Mouse (Mus musculus) forebrain, embryonic 16.5 days (tissue): ENCODE results near the gene Mapkapk2. TPM values are rescaled to one million over a fixed set of nuclear protein-coding genes. Genes with fewer than 3 reads are reported as not detected.
A peak's percentile ranks its signal among the peaks of the same experiment; 100 is the strongest.

Source experiments
- ATAC-seq: fragments of 200-750 bp; cut with Nextera tagmentation; 2 replicates; pipeline ENCODE4 v1.8.0; 2017; ENCODE audit warnings: mild to moderate bottlenecking, moderate library complexity
- H3K27ac ChIP-seq: fragments of 300-500 bp; sonication (generic); 2 replicates; pipeline ENCODE4 v1.5.1; 2014; ENCODE audit warnings: low read length, control low read depth
- H3K27me3 ChIP-seq: fragments of 300-500 bp; sonication (generic); replicated peaks from 2 replicates; pipeline ENCODE4 v1.6.1; 2014; ENCODE audit warnings: low read length; ENCODE audit not compliant: control insufficient read depth, insufficient read depth
- H3K36me3 ChIP-seq: fragments of 300-500 bp; sonication (generic); 2 replicates; pipeline ENCODE4 v1.6.1; 2014; ENCODE audit not compliant: control insufficient read depth, insufficient read depth
- H3K4me1 ChIP-seq: fragments of 300-500 bp; sonication (generic); replicated peaks from 2 replicates; pipeline ENCODE4 v1.6.1; 2014; ENCODE audit warnings: low read length; ENCODE audit not compliant: control insufficient read depth, insufficient read depth
- H3K4me2 ChIP-seq: fragments of 300-500 bp; sonication (generic); 2 replicates; pipeline ENCODE4 v1.6.1; 2014; ENCODE audit warnings: mild to moderate bottlenecking, low read length, control low read depth
- H3K4me3 ChIP-seq: fragments of 300-500 bp; sonication (generic); replicated peaks from 2 replicates; pipeline ENCODE4 v1.5.1; 2014; ENCODE audit warnings: mild to moderate bottlenecking, low read length, control low read depth
- H3K9ac ChIP-seq: fragments of 300-500 bp; sonication (generic); replicated peaks from 2 replicates; pipeline ENCODE4 v1.6.1; 2014; ENCODE audit warnings: low read depth, low read length, control low read depth
- H3K9me3 ChIP-seq: fragments of 300-500 bp; sonication (generic); 2 replicates; pipeline ENCODE4 v1.6.1; 2016; ENCODE audit warnings: low read length; ENCODE audit not compliant: control insufficient read depth
- WGBS: fragments of 180-500 bp; shearing (Covaris S2); extraction: QIAGEN DNeasy Blood & Tissue Kit; methylation state at CpG from one replicate; pipeline ENCODE4 v1.1.7; 2014; 5-methylcytosine and 5-hydroxymethylcytosine counted together
- polyA plus RNA-seq: library from polyadenylated mRNA; unstranded; fragments of >200 nt; fragmentation: Nextera tagmentation; extraction: Ambion mirVana; gene quantifications from 2 replicates; pipeline ENCODE4 v1.2.1, GENCODE M21; 2015

Gene Mapkapk2
- polyA plus RNA-seq, 1 experiment from 2014 or later: 19.9 TPM

DNA sequence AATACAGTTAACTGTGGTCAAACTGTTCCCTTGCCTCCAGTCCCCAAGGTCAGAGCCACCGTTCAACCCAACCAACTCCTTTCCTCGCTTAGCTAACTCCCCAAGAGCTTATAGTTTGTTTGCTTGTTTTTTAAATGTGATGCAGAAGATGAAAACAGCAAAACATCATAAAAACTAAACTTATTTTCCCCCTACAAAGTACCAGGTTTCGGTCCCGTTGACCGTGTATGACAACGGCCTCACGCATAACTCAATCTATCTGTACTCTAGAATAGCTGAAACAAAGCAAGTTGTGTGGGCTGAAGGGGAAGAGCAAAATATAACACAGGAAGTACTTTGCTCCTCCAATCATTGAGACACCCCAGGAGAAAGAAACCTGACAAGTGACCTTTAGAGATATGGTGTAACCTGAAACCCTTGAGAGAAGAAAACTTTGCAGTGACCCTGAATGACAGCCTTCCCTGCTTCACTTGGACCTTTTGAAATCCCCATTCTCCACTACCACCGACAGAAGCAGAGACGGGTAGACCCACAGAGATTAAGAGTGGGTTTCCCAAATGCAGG lies 1.4 kb downstream of the Mapkapk2 start:
- Histone ChIP-seq H3K9me3 (no peaks in the 10 kb centered on the region), H3K9ac (peak overlapping the region; percentile 89), H3K4me3 (peak overlapping the region; percentile 86), H3K27ac (peak overlapping the region; percentile 78; the same call in 1 of the 2 replicates), H3K4me2 (peak overlapping the region; percentile 53), H3K4me1 (peaks cover 30% of the 10 kb centered on the region), H3K27me3 (no peaks in the 10 kb centered on the region), H3K36me3 (no peaks in the 10 kb centered on the region)
- ATAC-seq: no peak
- WGBS: 16% methylated on average over 9 of the region's 9 CpGs

GRCm38 (mm10) chr1:131095574-131095973 lies 2.1 kb downstream of the Mapkapk2 start:
- no peaks in the 10 kb centered on the region for H3K27me3 ChIP-seq
- H3K4me3 ChIP-seq: peak overlapping the region; percentile 86
- peak overlapping the region; percentile 53 for H3K4me2 ChIP-seq
- peak overlapping the region; percentile 89; the same call in 1 of the 2 replicates for H3K9ac ChIP-seq
- H3K9me3 ChIP-seq: no peaks in the 10 kb centered on the region
- ATAC-seq: no peak
- peaks cover 36% of the 10 kb centered on the region for H3K4me1 ChIP-seq
- H3K27ac ChIP-seq: peak overlapping the region; percentile 2; the same call in 1 of the 2 replicates
- WGBS: 3% methylated on average over 8 of the region's 8 CpGs
- H3K36me3 ChIP-seq: no peaks in the 10 kb centered on the region

- 82% methylated on average over 8 of the region's 8 CpGs for WGBS
- no peaks in the 10 kb centered on the region for H3K36me3 ChIP-seq
- no peak overlapping the region for H3K9ac ChIP-seq
- no peak overlapping the region for H3K4me3 ChIP-seq
- no peaks in the 10 kb centered on the region for H3K27me3 ChIP-seq
- no peak for ATAC-seq
- no peak overlapping the region for H3K4me2 ChIP-seq
- no peaks in the 10 kb centered on the region for H3K9me3 ChIP-seq
- H3K4me1 ChIP-seq: peaks cover 38% of the 10 kb centered on the region
- H3K27ac ChIP-seq: no peak overlapping the region
Observed at GRCm38 (mm10) chr1:131093889-131094288, 3.7 kb downstream of the Mapkapk2 start.

DNA sequence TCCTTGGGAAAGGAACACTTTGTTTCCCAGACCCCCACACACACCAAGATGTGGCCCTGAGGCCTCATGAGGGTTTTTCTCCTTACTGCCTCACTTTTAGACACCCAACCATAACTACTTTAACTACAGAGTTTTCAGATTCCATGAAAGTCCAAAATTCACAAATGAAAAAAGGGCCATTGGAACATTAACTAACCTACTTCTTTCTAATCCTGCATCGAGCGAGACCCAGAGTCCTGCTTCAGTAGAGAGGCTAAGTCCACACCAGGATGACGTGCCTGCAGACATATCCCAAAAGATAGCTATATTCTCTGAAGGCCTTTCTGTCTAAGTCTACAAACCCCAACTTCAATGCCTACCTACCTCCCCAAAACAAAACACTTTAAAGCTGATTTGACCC lies 4.8 kb downstream of the Mapkapk2 start:
- H3K36me3 ChIP-seq: no peaks in the 10 kb centered on the region
- 95% methylated on average over 3 of the region's 3 CpGs for WGBS
- ATAC-seq: no peak
- H3K27me3 ChIP-seq: no peaks in the 10 kb centered on the region
- no peak overlapping the region for H3K9ac ChIP-seq
- H3K9me3 ChIP-seq: no peaks in the 10 kb centered on the region
- peaks cover 41% of the 10 kb centered on the region for H3K4me1 ChIP-seq
- no peak overlapping the region for H3K27ac ChIP-seq
- H3K4me2 ChIP-seq: no peak overlapping the region
- H3K4me3 ChIP-seq: no peak overlapping the region

DNA sequence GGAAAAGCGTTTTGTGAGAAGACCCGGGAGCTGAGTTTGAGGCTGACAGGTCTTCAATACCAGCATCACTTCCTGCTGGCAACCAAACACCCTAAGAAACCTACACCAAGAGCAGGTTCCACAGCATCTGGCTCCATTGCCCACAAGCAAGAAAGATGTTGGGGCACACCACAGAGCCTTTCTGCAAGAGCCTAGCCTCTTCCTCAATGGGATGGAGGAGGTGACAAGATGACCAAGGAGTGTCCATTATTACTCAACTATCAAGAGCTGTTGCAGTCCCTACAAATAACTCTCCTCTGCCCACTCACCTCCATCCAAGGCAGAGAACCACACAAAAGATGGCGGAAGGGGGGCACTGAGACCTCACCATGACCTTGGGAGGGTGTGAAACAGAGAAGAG lies 5.5 kb downstream of the Mapkapk2 start:
- H3K27ac ChIP-seq: no peak overlapping the region
- peaks cover 44% of the 10 kb centered on the region for H3K4me1 ChIP-seq

DNA sequence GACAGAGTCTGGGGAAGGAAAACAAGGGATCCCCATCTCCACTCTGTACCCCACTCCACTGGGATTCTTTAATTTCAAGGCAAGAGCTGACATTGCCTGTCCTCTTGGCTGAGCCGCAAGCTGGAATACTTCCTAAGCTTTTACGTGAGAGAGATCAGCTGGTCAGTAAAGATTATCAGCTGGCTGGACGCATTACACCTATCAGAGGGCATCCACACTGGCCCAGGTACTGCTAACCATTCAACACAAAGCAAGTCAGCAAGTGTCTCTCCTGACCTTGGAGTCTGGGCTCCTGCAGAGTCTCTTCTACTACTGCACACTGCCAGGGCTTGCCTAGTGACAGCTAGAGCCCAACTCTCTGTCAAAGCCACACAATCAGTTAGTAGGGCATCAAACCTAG lies 6.1 kb downstream of the Mapkapk2 start:
- Histone ChIP-seq H3K27ac (no peak overlapping the region), H3K4me3 (no peak overlapping the region), H3K36me3 (no peaks in the 10 kb centered on the region), H3K27me3 (no peaks in the 10 kb centered on the region), H3K4me1 (peaks cover 50% of the 10 kb centered on the region), H3K9ac (no peak overlapping the region), H3K9me3 (no peaks in the 10 kb centered on the region), H3K4me2 (no peak overlapping the region)
- 90% methylated on average over 3 of the region's 3 CpGs for WGBS
- no peak for ATAC-seq

More for the DNA sequence above, 5.5 kb downstream of the Mapkapk2 start:
- ATAC-seq: no peak
- Histone ChIP-seq H3K9me3 (no peaks in the 10 kb centered on the region), H3K9ac (no peak overlapping the region), H3K27me3 (no peaks in the 10 kb centered on the region), H3K4me3 (no peak overlapping the region), H3K36me3 (no peaks in the 10 kb centered on the region), H3K4me2 (no peak overlapping the region)
- 77% methylated on average over 3 of the region's 3 CpGs for WGBS

- H3K27ac ChIP-seq: no peak overlapping the region
- H3K9ac ChIP-seq: no peak overlapping the region
- no peak overlapping the region for H3K4me3 ChIP-seq
- WGBS: 80% methylated on average over 4 of the region's 4 CpGs
- ATAC-seq: no peak
- peaks cover 50% of the 10 kb centered on the region for H3K4me1 ChIP-seq
- no peak overlapping the region for H3K4me2 ChIP-seq
- H3K27me3 ChIP-seq: no peaks in the 10 kb centered on the region
- no peaks in the 10 kb centered on the region for H3K9me3 ChIP-seq
- no peaks in the 10 kb centered on the region for H3K36me3 ChIP-seq
Observed at GRCm38 (mm10) chr1:131090877-131091276, 6.7 kb downstream of the Mapkapk2 start.

DNA sequence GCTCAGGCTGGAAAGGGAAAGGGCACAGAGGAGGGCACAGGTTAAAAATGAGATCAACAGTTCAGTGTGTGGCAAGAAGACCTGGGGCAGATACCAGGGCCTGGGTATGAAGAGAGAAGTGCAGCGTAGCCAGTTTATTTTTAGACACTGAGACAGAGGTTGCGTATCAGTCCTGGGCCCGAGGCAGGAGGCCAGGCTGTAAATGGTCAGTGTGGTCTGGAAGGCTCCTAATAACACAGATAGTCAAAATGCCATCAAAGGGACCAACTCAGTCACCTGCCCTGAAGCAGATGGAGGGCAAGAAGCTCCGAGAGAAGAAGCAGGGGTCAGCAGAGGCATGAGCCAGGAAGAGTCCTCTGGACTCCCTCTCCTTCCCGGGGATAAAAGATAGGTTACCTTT lies 7.4 kb downstream of the Mapkapk2 start:
- no peak overlapping the region for H3K27ac ChIP-seq
- 90% methylated on average over 5 of the region's 5 CpGs for WGBS
- H3K27me3 ChIP-seq: no peaks in the 10 kb centered on the region
- no peak overlapping the region for H3K9ac ChIP-seq
- H3K4me1 ChIP-seq: peaks cover 50% of the 10 kb centered on the region
- ATAC-seq: no peak
- no peaks in the 10 kb centered on the region for H3K36me3 ChIP-seq
- H3K4me2 ChIP-seq: no peak overlapping the region
- H3K9me3 ChIP-seq: no peaks in the 10 kb centered on the region
- H3K4me3 ChIP-seq: no peak overlapping the region

DNA sequence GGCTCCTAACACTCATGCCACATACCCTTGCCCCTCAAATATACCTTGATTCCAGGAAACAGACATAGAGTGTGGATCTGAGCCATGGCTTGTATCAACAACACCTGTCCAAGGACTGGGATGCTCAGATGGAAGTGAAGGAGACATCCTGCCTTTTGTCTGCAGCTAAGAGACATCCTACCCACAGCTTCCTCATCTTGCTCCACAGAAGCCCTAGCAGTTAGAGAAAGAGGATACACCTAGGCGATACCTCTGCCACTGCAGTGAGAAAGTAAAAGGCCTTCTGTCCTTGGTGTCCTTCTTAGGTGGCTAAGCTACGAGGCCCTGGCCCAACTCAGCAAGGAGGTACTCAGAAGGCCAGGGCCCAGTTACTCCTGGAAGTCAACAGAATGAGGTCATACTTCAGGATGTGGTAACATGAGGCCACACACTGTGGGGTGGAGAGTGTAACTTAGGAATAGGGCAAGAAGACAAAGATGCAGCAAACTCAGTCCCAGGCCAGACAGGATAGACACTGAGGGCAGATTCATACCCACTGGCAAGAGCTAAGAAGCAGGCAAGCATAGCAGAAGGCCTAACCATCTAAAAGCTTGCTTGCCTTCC lies 8.0 kb downstream of the Mapkapk2 start:
- ATAC-seq: no peak
- 88% methylated on average over 2 of the region's 2 CpGs for WGBS
- no peaks in the 10 kb centered on the region for H3K27me3 ChIP-seq
- no peaks in the 10 kb centered on the region for H3K36me3 ChIP-seq
- H3K9me3 ChIP-seq: no peaks in the 10 kb centered on the region
- H3K4me1 ChIP-seq: peaks cover 46% of the 10 kb centered on the region
- no peak overlapping the region for H3K9ac ChIP-seq
- H3K4me2 ChIP-seq: no peak overlapping the region
- no peak overlapping the region for H3K27ac ChIP-seq
- no peak overlapping the region for H3K4me3 ChIP-seq
